Mouse (Mus musculus) urinary bladder, adult 2 months (tissue): ENCODE data around the gene Kiss1r. TPM values are rescaled to one million over a fixed set of nuclear protein-coding genes. Genes with fewer than 3 reads are reported as not detected.
"Not testable (repeated sequence)": the region's sequence is repeated elsewhere in the genome, so short reads cannot be mapped to it uniquely, and the experiment has no call there.

ENCODE experiments used
- DNase-seq: peaks from one replicate; pipeline ENCODE4 v3.0.0; 2022; ENCODE audit warnings: low spot score
- polyA plus RNA-seq: library from polyadenylated mRNA; depleted of rRNA; stranded (reverse); fragments of >200 nt; gene quantifications from 2 replicates; pipeline ENCODE4 v1.2.3, GENCODE M21; 2012; rRNA removed

The Kiss1r gene
- polyA plus RNA-seq: 5.5 and 5.7 TPM in 2 replicates

GRCm38 (mm10) chr10:79916808-79917531 is at the start of gene Kiss1r:
Gene Kiss1r (plus strand): TSS chr10:79916971.
- peak; percentile 85 for DNase-seq

GRCm38 (mm10) chr10:79871845-79872244 is 44.9 kb upstream of the Kiss1r start:
- DNase-seq: no peak

- DNase-seq: no peak
These were observed 43.9 kb upstream of the Kiss1r start for GRCm38 (mm10) chr10:79872862-79873261.

GRCm38 (mm10) chr10:79873313-79873712 is 43.5 kb upstream of the Kiss1r start:
- no peak for DNase-seq

- DNase-seq: no peak
These were observed 43.0 kb upstream of the Kiss1r start for GRCm38 (mm10) chr10:79873715-79874289.

- DNase-seq: no peak
These were observed 42.4 kb upstream of the Kiss1r start, which contains the start of the genes Prtn3 and Plppr3 for GRCm38 (mm10) chr10:79874290-79874862. Gene Prtn3 (plus strand): TSS chr10:79874476. Gene Plppr3 (minus strand): TSS chr10:79874634.

- DNase-seq: no peak
These were observed 39.6 kb upstream of the Kiss1r start for GRCm38 (mm10) chr10:79877174-79877573.

GRCm38 (mm10) chr10:79877757-79878156 is 39.0 kb upstream of the Kiss1r start:
- no peak for DNase-seq

GRCm38 (mm10) chr10:79879527-79879926 is 37.2 kb upstream of the Kiss1r start:
- DNase-seq: no peak

GRCm38 (mm10) chr10:79880721-79881120 is 36.0 kb upstream of the Kiss1r start:
- no peak for DNase-seq

GRCm38 (mm10) chr10:79881981-79882380 is 34.8 kb upstream of the Kiss1r start:
- DNase-seq: no peak

GRCm38 (mm10) chr10:79883297-79884084 is 33.3 kb upstream of the Kiss1r start:
- DNase-seq: no peak

GRCm38 (mm10) chr10:79884446-79884845 is 32.3 kb upstream of the Kiss1r start:
- no peak for DNase-seq

- DNase-seq: not testable (repeated sequence)
These were observed 31.8 kb upstream of the Kiss1r start for GRCm38 (mm10) chr10:79884938-79885337.

GRCm38 (mm10) chr10:79886054-79886453 is 30.7 kb upstream of the Kiss1r start, which contains the start of gene Elane:
Gene Elane (plus strand): TSS chr10:79886247.
- DNase-seq: no peak

- DNase-seq: no peak
These were observed 30.2 kb upstream of the Kiss1r start for GRCm38 (mm10) chr10:79886611-79887010.

GRCm38 (mm10) chr10:79889386-79889785 is 27.4 kb upstream of the Kiss1r start:
- DNase-seq: no peak

- no peak for DNase-seq
These were observed 26.1 kb upstream of the Kiss1r start, which contains the start of gene Cfd for GRCm38 (mm10) chr10:79890670-79891069. Gene Cfd (plus strand): TSS chr10:79890853.

GRCm38 (mm10) chr10:79892451-79893118 is 24.2 kb upstream of the Kiss1r start:
- peak; percentile 68 for DNase-seq

- DNase-seq: no peak
These were observed 20.5 kb upstream of the Kiss1r start for GRCm38 (mm10) chr10:79896306-79896705.

- no peak for DNase-seq
These were observed 20.0 kb upstream of the Kiss1r start for GRCm38 (mm10) chr10:79896814-79897213.
